Mouse (Mus musculus): ENCODE measurements at regions not wholly inside any gene's neighbourhood (a gene's known extent, or its start where the extent isn't known, plus 50 kb on each side); places are given as distances from the start of the nearest gene placed in this dataset.

DNA sequence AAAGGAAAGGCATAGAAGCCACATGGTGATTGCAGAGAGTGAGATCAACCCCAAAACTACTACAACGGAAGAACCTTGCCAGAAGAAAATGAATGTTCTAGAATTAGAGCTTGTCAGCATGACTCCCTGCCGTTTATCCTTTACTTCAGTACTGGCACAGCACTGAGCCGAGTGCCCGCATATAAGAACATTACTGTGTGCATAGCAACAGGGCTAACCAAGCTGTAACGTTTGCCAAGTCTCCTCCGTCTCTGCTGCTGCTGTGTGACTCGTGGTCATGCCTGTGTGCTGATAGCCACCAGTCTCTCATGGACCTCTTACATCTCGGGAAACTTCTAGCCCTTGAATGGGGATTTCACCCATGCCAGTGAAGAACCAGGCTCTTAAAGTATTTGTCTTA lies 228.1 kb upstream of the Zdhhc25 start:
- no peak for DNase-seq (ENCODE audit: low spot score)

DNA sequence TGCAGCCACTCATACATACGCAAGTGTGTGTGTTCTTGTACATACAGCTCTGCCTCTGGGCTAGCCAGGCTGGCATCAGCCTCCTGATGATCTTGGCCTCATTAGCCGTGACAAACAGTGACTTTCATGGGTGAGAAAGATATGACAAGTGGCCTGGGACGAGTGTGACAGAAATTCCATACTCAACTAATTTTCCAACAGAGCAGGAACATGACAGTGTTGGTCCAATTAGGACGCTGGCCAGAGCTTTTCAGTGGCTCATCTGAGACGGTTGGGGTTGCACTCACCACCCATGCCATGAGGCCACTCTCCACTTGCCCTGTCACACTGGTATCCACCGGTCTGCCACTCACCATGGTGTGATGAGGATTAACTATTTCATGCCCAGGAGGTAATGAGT lies 226.2 kb upstream of the Zdhhc25 start:
- no peak for DNase-seq (ENCODE audit: low spot score)

DNA sequence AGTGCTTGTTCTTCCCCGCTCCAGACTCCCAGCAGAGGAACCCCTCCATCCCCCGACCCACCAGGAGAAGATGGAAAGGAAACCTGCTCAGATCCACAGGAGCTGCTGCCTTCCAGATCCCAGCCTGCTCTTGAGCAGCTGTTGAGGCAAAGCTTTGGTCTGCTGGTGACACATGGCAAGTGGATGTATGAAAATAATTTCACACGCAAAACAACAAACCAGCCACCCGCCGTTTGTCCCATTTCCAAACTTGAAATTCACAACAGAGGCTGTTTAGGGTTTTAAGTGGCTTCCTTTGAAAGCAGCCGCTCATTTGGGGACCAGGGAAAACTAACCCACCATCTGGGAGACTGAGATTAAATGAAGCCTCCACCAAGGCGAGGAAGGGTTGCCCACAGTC lies 220.8 kb upstream of the Zdhhc25 start:
- no peak for DNase-seq (ENCODE audit: low spot score)

DNA sequence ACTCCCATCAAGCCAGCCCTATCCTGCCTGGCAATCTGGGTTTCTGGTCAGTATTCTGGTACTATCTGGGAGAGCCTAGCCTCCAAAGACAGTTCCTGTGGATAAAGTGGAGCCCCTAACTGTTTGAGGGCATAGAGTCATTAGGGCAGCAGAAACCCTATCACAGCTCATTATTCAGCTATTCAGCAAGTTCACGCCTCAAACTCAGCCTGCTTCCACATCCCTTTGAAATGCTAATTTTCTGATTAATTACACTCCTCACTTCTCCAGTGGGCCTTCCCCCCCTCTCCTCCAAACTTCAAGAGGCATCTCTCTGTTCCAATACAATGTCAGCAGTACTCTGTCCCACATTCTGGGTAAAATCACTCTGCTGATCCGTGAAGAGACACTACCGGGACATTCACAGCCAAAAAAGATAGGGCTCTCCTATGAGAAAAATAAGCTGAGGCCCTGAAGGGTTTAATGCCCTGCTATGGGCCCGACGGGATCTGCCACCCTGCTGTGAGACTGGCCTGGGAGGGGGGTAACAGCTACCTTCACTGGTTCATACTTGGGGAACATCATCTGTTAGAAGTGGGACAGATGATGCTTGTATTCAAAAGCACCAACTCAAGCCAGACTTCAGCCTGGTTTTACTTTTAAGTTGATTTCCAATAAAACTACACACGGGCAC lies 220.0 kb upstream of the Zdhhc25 start:
- no peak for DNase-seq (ENCODE audit: low spot score)

DNA sequence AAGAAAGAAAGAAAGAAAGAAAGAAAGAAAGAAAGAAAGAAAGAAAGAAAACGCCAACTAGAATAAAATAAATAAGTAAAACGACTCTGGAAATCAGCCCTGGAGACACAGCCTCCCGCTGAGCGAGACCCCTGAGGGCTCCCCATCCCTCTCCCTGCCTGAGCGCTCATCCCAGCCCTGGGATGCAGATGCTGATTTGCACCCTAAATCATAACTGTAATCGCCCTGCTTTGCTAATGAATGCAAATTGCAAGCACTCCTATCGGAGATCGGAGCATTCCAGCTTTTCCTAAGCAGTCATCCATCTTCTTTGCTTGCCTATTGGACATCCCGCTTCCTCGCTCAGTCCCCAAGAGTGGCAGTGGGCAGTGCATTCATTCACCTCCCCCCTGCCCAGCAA lies 218.7 kb upstream of the Zdhhc25 start:
- DNase-seq (ENCODE audit: low spot score), result no peak

DNA sequence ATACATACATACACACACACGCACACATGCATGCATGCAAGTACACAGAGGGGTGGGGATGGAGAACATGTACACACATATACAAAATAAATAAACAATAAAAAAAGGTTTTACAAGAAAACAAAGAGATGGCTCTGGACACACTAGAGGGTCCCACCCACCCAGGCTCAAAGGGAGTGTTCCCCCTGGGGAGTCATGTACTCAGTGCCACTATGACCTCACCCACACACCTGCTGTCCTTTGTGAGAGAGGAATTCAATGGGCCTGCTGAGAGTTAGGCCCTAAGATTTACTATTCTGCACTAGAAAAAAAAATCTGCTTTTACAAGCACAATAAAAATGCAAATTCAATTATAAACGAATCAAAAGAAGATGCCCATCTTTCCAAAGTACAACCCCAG lies 214.2 kb upstream of the Zdhhc25 start:
- DNase-seq (ENCODE audit: low spot score), result no peak

DNA sequence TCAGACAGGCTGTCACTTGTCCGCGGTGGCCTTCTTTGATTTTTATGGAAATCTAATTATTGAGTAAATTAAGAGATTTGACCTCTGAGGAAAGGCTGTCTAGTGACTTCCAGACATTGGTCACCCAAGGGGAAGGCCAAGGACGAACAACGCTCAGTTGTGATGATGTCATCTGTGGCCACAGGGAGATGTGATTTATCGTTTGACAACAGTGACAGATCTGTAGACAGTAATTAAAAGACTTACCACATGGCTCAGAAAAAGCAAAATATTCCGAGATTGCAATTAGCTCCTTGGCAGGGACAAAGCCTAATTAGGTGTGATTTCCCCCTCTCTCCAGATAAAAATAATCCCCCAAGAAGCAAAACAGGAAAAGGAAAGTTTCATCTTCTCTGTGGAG lies 213.4 kb upstream of the Zdhhc25 start:
- no peak for DNase-seq (ENCODE audit: low spot score)

DNA sequence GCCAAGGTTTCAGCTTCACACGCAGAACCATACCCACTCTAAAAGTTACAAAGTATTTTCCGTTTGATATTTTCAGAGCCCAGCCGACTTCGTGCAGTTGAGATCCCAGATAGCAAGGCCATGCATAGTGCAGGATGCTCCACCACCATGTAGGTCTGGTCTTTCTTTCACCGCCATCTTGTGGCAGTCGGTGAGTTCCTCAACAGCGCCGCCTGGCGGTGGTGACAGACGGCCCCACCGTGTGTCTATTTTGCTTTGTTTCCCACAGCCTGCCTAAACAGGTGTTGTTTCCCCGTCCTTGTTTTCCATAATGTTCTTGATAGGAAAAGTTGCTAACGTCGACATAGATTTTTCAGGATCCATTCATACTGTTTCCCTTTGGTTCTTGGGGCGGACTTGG lies 208.3 kb upstream of the Zdhhc25 start:
- no peak for DNase-seq (ENCODE audit: low spot score)

DNA sequence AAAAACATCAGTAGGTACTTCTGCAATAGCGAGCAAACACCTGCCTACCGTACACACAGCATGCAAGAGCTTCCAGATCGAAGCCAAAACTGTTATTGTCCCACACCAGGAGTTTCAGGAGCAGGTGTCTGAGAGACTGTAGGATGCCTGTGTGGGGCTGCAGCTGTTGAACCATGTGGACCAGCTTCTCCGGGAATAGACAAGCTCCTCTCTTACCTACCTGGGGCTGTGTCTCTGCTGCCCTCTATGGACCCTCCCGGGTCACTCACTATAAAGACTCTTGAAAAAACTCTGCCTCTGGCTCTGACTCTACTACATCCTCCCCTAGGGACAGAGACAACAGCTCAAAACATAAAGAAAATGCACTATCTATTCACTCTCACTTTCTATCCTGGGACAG lies 201.0 kb upstream of the Zdhhc25 start:
- DNase-seq (ENCODE audit: low spot score), result no peak

DNA sequence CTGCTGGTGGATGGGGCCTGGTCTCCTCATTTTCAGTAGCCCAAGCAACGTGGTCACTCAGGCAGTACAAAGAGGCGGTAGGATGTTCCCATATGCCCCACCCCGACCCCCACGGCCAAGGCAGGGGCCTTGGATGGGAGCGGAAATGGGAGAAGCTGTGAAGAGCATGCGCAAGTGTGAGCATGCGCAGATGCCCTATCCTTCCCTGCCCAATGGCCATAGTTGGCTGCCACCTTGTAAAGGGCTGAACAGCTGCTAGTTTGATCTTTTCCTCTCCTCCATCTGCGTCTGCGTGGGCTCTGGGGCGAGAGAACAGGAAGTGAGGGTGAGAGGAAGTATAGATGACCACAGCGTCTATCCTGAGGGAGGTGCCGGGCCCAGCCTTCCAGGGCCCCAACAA lies 200.1 kb upstream of the Zdhhc25 start:
- DNase-seq (ENCODE audit: low spot score), result no peak

DNA sequence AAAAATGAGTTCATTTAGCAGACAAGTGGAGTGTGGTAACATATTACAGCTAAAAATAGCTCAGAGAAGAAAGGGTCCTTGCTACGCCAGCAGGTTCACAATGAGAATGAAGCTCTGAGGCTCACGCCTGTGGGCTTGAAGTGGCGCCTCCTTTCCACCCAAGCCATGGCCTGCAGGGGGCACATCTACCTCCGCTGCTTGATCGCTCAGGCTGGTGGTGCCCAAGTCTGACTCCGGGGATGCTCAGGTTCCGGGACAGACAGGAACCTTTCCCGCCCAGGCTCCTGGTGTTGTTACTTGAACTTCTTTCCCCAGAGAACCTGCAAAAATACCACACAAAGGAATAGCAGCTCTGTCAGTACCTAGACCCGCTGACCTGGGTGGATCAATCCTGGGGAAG lies 199.3 kb upstream of the Zdhhc25 start:
- DNase-seq (ENCODE audit: low spot score), result no peak

DNA sequence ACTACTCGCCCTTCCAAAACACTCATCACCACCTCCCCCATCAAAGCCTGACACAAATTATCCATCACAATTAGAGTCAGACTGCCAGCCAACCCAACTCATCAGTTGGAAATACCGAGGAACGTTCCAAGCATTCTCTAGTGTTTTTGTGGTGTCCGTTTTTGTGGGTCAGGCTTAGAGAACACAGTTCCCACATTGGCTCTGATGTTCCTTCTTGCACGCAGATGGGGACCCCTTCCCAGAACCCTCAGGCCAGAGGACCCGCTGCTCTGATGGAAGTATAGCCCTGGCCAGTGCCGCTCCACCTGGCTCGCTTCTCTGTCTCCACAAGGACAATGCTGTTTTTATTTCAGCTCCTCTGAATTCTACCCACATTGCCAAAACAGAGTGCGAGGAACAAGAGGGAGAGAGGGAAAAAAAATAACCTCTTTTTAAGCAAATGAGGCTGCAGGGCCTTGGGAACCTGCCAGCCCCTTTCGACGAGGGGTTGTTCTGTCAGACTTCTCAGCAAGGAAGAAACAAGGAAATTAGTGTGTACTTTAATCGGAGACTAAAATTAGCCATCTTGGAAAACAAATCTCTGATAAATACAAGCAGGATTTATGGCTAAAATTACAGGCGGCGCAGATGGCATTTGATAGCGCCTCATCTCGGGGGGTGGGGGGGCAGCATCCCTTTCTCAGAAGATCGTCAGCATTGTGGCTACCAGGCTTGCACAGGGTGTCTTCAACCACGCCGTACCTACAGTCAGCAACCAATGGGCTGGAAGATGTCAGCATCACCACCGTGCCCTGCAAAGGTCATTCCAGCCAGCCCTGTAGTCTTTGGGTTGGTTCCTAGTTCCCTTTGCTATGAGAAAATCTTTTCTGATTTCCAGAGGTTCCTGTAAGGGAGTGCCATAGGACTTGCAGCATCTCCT lies 191.4 kb upstream of the Zdhhc25 start:
- no peak for DNase-seq (ENCODE audit: low spot score)

DNA sequence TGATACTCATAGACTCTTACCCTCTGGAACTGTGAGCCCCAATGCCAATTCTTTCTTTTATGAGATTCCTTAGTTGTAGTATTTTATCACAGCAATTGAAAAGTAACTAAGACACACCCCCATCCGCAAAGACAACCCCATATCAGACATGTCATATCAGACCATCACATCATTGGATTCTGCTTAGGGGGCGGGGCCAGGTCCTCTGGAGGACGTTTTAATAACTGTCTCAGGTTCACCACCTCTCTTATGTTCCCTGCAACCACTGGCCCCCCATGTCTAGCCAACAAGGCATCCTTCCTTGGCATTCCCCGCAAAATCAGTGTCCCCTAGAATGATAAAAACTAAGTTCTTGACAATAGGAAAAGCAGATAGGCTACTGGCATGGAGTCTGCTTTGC lies 185.9 kb upstream of the Zdhhc25 start:
- no peak for DNase-seq (ENCODE audit: low spot score)

DNA sequence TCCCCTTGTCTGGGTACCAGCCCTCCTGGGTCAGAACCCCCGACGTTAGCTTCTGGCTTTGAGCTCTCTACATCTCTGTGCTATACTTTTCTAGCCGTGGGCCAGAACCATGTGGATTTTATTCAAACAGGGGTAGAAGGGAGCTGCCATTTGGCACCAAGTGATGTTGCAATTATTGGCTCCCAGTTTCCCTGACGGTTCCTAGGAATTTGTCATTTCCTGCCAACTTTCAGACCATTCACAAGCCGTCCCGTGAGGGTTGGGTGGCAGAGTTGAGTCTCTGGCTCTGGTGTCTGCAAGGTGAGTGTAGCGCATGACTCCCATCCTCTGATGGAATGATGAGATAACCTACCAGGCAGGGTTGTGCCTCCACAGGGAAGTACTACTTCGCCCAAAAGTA lies 181.2 kb upstream of the Zdhhc25 start:
- no peak for DNase-seq (ENCODE audit: low spot score)

DNA sequence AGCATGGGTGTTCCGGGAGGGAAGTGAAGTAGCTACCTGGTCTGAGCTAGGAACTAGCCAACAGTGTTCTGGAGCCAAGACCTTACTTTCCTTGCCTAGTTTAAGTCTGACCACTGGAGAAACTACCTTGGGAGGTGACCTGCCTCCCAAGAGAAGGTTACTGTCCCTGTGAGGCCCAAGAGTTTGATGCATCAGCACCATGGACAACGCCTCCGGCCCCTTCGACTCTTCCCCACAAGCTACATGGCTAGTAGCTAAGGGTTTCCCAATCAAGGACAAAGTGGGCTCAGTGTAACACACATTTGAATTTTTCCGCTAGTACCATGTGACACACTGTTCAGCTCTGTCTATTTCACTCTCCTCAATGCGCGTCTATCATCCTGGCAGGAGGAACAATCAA lies 171.7 kb upstream of the Zdhhc25 start:
- DNase-seq (ENCODE audit: low spot score), result no peak

DNA sequence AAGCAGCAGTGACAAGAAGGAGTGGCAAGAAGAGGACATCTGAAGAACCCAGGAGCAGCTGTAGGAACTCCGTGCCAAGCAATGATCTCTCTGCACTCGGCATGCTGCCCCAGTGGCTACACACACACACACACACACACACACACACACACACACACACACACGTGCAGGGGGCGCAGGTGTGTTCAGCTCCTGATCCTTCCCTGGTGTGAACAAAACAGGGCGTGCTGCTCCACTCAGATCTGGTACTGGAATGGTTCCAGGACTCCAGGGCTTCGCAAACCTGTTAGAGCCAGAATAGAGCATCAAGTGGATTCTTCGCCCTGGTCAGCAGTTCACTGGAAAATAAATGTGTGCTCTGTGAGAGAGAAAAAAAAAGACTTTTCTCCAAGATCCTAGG lies 169.2 kb upstream of the Zdhhc25 start:
- DNase-seq (ENCODE audit: low spot score), result no peak

DNA sequence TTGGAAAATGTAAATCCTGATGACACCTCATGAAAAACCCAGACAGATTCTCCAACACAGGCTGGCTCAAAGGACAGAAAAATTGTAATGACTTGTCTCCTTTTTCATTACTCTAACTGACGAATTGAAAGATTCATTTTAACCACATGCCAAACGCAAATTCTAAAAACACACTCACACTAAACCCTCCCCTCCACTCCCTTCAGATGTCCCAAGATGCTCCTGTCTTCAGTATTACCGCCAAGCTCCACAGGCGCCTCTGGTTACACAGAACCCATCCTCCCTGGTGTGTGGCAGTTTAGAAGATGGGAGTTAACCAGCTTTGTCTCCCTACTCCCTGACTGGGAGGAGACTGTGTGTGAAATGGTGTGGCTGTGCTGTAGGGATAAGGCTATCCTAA lies 151.8 kb upstream of the Zdhhc25 start:
- DNase-seq (ENCODE audit: low spot score), result no peak

DNA sequence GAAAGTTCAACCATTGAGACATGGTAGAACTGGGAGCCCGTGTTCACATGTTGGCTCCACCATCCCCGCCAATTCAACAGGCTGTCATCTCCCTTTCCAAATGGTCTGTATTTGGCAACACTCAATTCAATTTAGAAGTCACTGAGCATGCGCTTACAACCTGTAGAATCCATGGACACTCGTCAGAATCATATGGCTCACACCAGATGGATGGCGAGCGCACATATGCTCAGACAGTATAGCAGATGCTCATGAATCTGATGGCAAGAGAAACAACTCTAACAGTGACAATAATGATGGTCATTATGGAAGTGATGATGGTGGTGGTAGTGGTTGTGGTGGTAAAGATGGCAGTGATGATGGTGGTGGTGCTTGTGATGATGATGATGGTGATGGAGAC lies 148.9 kb upstream of the Zdhhc25 start:
- DNase-seq (ENCODE audit: low spot score), result no peak

DNA sequence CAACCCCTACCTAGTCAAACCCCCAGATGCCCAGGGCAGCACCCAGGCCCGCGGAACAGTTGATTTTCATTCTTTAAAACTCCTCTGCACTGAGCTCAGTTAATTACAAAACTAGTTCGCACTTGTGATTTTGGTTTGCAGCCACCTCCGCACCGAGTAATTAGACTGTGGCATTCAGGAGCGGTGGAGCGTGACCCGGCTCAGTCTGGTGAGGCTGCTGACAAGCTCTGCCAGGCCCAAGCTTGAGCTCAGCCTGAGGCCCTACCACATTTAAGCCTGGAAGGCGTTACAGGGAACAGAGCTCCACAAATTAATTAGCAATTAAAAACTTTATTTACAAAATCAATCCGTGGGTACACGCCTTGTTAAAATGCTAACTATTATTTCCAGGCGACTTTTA lies 132.0 kb upstream of the Zdhhc25 start:
- no peak for DNase-seq (ENCODE audit: low spot score)

DNA sequence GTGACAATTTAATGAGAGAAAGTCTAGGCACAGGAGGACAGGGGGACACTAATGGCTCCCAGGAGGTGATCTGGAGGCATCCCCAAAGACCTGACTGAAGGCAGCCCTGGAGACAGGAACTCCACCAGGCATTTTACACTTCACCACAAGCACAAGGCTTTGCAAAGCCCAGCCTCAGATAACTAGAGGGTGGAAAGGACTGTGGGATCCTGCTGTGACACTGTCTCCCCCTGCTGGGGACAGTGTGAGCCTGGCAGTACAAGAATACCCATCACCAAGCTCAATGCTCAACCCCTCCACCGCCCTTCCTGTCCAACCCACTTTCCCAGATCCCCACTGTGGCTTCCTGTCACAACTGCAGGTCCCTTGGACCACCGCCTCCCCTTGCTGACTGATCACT lies 131.3 kb upstream of the Zdhhc25 start:
- no peak for DNase-seq (ENCODE audit: low spot score)

DNA sequence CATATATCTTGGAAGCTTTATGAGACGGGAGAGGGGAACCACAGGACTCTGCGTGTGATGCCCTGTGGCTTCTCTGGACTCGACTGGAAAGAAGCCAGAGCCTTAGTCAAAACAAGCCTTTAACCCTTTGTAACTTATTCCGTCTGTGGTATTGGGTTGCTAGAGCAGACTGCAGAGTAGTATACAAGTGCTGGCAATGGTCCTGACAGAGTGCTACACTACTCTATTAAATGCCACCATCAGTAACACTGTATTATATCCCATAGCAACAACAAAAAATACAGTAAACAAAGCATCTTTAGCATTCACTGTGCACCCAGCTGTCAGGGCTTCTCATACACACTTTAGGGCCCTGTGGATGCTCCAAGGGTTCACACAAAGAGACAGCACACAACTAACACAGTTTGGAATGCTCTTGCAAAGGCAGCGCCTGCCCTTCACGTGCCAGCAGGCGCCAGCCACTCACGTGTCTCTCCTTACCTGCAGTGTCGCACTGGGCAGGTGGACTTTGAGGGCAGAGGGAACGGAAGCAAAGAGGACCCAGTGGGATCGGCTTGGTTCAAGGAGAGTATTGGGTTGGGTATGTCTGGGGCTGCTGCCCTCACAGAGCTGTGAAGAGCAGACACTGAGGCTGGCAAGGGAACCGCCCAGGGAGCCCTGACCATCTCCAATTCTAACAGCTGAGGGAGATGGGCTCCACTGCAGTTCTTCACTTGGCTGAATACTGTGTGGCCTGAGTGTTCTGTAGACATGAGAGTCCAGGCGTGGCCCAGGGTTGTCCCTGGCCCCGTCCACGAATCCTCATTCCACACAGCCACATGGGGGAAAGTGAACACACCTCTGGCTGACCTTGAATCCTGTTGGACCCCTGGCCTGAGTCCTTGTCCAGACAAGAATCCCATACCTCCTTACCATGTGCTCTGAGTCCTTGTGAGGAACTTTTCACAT lies 130.3 kb upstream of the Zdhhc25 start:
- no peak for DNase-seq (ENCODE audit: low spot score)

DNA sequence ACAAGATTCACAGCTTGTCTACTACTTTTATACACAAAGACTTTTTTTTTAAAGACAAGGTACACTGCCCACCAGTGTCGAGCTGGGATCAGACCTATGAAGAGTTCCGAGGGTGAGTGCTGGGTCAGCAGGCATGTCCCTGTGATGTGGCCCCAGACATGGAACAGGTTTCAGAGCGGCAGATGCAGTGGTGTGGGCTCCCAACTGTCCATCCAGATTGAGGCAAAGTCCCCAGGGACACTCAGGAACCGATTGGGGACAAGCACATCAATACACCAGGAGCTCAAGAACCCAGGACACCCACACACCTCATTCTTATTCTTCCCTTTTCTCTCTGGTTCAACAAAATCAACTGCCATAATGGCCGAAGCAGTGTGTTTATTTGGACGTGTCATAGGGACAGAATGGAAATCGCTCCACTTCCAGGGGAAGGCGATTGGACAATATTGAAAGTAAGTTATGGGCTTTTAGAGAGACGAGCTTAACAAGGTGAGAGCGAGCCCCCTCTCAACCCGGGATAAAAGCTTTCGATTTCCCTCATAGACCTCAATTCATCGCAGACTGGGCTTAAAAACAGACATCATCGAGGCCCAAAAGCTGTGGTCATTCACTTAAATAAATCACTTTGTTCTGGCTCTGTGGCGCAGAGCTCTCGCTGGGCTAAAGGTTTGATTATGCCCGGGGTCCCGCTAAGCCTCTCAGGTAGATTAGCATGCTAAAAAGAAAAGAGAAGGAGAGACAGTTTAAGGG lies 127.6 kb upstream of the Zdhhc25 start:
- DNase-seq (ENCODE audit: low spot score), result no peak

All from ovary, adult 18-20 months (tissue).